Mouse (Mus musculus) ES-Bruce4 (cell line): ENCODE results near the gene Nfe2l2.

Experiments used
- CTCF ChIP-seq: IDR thresholded peaks from one replicate; pipeline ENCODE4 v1.8.1; 2011; ENCODE audit warnings: low read depth, low read length
- EP300 ChIP-seq: IDR thresholded peaks from 2 replicates; pipeline ENCODE4 v1.6.1; 2011; ENCODE audit warnings: low read depth, low read length; ENCODE audit not compliant: insufficient read depth
- POLR2A ChIP-seq: IDR thresholded peaks from one replicate; pipeline ENCODE4 v1.8.1; 2011; ENCODE audit warnings: low read length; ENCODE audit not compliant: insufficient read depth

DNA sequence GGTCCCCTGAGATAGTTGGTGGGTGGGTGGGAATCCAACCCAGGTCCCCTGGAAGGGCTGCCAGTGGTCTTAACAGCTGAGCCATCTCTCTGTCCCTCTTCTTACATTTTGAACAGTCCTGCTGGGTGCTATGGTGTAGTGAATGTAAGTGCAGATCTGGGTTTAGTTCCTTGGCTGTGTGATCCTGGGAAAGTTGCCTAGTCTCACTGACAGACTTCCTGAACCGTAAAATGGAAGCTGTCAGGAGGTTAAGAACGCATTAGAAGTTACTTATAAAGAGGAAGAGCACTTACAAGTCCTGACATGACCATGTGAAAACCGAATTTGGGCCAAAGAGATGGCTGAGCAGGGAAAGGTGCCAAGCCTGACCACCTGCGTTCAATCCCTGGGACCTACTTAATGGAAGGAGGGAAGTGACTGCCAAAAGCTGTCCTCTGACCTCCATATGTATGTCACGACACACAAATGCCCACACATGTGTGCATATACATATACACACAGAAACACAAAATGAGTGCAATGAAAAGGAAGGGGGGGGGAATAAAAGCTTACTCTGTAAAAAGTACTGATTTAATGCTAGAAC, 20.5 kb upstream of the Nfe2l2 start:
- TF ChIP-seq CTCF (no peak), POLR2A (no peak), EP300 (no peak)
